Mouse (Mus musculus) myocyte (in vitro differentiated cells): ENCODE data around the gene C1qtnf5. TPM values are rescaled to one million over a fixed set of nuclear protein-coding genes. Genes with fewer than 3 reads are reported as not detected.

Source experiments
- H3K27me3 ChIP-seq: one replicate; pipeline ENCODE4 v1.6.1; 2011; ENCODE audit not compliant: control insufficient read depth, insufficient read depth, insufficient read length
- H3K36me3 ChIP-seq: one replicate; pipeline ENCODE4 v1.6.1; 2011; ENCODE audit not compliant: control insufficient read depth, insufficient read depth
- H3K4me2 ChIP-seq: one replicate; pipeline ENCODE4 v1.6.1; 2011; ENCODE audit warnings: low read depth, control low read depth
- H3K4me3 ChIP-seq: one replicate; pipeline ENCODE4 v1.5.1; 2011; ENCODE audit warnings: mild to moderate bottlenecking, control low read depth, moderate library complexity
- H3K79me2 ChIP-seq: one replicate; pipeline ENCODE4 v1.6.1; 2011; ENCODE audit not compliant: control insufficient read depth, insufficient read depth
- H3ac ChIP-seq: one replicate; pipeline ENCODE4 v1.6.1; 2011; ENCODE audit not compliant: control insufficient read depth, insufficient read length
- CEBPB ChIP-seq: IDR thresholded peaks from 2 replicates; pipeline ENCODE4 v1.6.1; 2011; ENCODE audit warnings: mild to moderate bottlenecking, moderate library complexity; ENCODE audit not compliant: poor library complexity, insufficient read depth, severe bottlenecking
- E2F4 ChIP-seq: IDR thresholded peaks from one replicate; pipeline ENCODE4 v1.6.1; 2011; ENCODE audit warnings: mild to moderate bottlenecking, control low read depth, moderate library complexity; ENCODE audit not compliant: insufficient read depth
- MAX ChIP-seq: IDR thresholded peaks from one replicate; pipeline ENCODE4 v1.6.1; 2011; ENCODE audit warnings: low read depth, mild to moderate bottlenecking, control low read depth
- MYOD1 ChIP-seq, 3 experiments: IDR thresholded peaks; one replicate each; pipeline ENCODE4 v1.6.1; 2011; ENCODE audit warnings: control low read depth in 2 of 3, low read depth in 2 of 3, mild to moderate bottlenecking in 2 of 3, moderate library complexity in 1 of 3; ENCODE audit not compliant: insufficient read length in 2 of 3, control insufficient read depth in 1 of 3
- MYOG ChIP-seq, 3 experiments: IDR thresholded peaks; one replicate each; pipeline ENCODE4 v1.6.1; 2011; ENCODE audit warnings: control low read depth in 2 of 3, low read depth in 2 of 3, mild to moderate bottlenecking in 2 of 3; ENCODE audit not compliant: insufficient read length in 2 of 3, control insufficient read depth in 1 of 3, insufficient read depth in 1 of 3
- POLR2A ChIP-seq: IDR thresholded peaks from one replicate; pipeline ENCODE4 v1.6.1; 2011; ENCODE audit warnings: low read depth, mild to moderate bottlenecking, control low read depth, moderate library complexity; ENCODE audit not compliant: insufficient read length
- POLR2AphosphoS2 ChIP-seq: IDR thresholded peaks from one replicate; pipeline ENCODE4 v1.6.1; 2011; ENCODE audit warnings: low read depth, control low read depth; ENCODE audit not compliant: insufficient read length
- REST ChIP-seq: IDR thresholded peaks from one replicate; pipeline ENCODE4 v1.6.1; 2011; ENCODE audit warnings: mild to moderate bottlenecking, control low read depth, moderate library complexity; ENCODE audit not compliant: insufficient read depth, insufficient read length
- SRF ChIP-seq: IDR thresholded peaks from one replicate; pipeline ENCODE4 v1.6.1; 2011; ENCODE audit warnings: low read depth; ENCODE audit not compliant: control insufficient read depth, insufficient read length
- TCF12 ChIP-seq: IDR thresholded peaks from one replicate; pipeline ENCODE4 v1.6.1; 2011; ENCODE audit warnings: mild to moderate bottlenecking, control low read depth; ENCODE audit not compliant: poor library complexity, insufficient read depth, severe bottlenecking
- TCF3 ChIP-seq: IDR thresholded peaks from one replicate; pipeline ENCODE4 v1.6.1; 2011; ENCODE audit warnings: low read depth, control low read depth; ENCODE audit not compliant: insufficient read length
- USF1 ChIP-seq: IDR thresholded peaks from one replicate; pipeline ENCODE4 v1.6.1; 2011; ENCODE audit warnings: low read depth, mild to moderate bottlenecking, control low read depth, moderate library complexity
- polyA plus RNA-seq: library from polyadenylated mRNA; unstranded; fragments of >200 nt; fragmentation: generic; extraction: Trizol; gene quantifications from one replicate; pipeline ENCODE4 v1.2.1, GENCODE M21; 2012; ENCODE audit warnings: missing spikeins

Gene C1qtnf5
- polyA plus RNA-seq, 1 experiment = 0.61 TPM

DNA sequence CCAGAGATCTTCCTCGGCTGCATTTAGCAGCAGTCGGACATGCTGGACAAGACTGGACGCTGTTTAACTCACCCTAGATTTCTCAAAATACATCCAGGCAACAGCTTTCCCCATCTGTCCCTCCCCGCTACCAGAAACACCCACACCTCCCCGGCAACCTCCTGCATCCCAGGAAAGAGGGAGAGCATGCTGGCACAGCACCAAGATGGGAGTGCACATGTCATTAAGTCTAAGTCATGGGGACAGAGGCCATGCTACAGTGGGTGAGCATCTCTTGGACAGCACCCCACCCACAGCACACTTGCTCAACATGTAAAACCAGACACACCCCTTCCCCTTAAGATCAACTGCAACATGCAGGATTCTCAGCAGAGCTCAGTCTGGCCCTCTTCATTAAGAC lies 26.1 kb upstream of the C1qtnf5 start:
- Histone ChIP-seq H3K79me2 (no peaks in the 10 kb centered on the region), H3K4me3 (no peak overlapping the region), H3K4me2 (peak overlapping the region; percentile 34), H3K27me3 (no peaks in the 10 kb centered on the region), H3K36me3 (no peaks in the 10 kb centered on the region), H3ac (no peak overlapping the region)
- TF ChIP-seq POLR2A (no peak), USF1 (no peak), SRF (no peak), CEBPB (no peak), MAX (no peak), REST (no peak), MYOG (IDR thresholded peaks at IDR 0.05; ENCODE audit: control insufficient read depth in 1 of 3, insufficient read depth in 1 of 3, insufficient read length in 2 of 3, low read depth in 2 of 3) (no peak), POLR2AphosphoS2 (no peak), TCF12 (no peak), E2F4 (no peak), TCF3 (no peak), MYOD1 (IDR thresholded peaks at IDR 0.05; ENCODE audit: control insufficient read depth in 1 of 3, insufficient read length in 2 of 3, low read depth in 2 of 3) (no peak)

DNA sequence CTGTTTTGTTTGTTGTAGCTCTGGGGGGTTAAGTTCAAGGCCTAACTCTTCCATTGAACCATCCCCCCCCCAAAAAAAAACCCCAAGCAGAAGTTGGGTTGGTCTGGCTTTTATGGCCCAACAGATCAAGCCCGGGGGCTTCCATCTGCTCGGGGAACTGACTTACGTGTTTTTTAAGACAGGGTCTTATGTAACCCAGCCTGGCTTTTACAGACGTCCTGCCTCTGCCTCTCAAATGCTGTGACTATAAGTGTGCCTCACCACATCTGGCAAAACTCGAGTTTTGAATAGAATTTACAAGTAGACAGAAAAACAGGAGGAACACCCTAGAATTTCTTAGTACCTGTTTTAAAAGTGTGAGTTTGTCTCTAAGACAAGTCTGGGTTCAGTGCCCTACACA lies 25.5 kb upstream of the C1qtnf5 start:
- Histone ChIP-seq H3K27me3 (no peaks in the 10 kb centered on the region), H3K79me2 (no peaks in the 10 kb centered on the region), H3K4me3 (no peak overlapping the region), H3K36me3 (no peaks in the 10 kb centered on the region), H3K4me2 (no peak overlapping the region), H3ac (no peak overlapping the region)
- TF ChIP-seq MYOG (IDR thresholded peaks at IDR 0.05; ENCODE audit: control insufficient read depth in 1 of 3, insufficient read depth in 1 of 3, insufficient read length in 2 of 3, low read depth in 2 of 3) (no peak), TCF3 (no peak), REST (no peak), POLR2A (no peak), POLR2AphosphoS2 (no peak), E2F4 (no peak), TCF12 (no peak), USF1 (no peak), SRF (no peak), CEBPB (no peak), MAX (no peak), MYOD1 (IDR thresholded peaks at IDR 0.05; ENCODE audit: control insufficient read depth in 1 of 3, insufficient read length in 2 of 3, low read depth in 2 of 3) (no peak)

DNA sequence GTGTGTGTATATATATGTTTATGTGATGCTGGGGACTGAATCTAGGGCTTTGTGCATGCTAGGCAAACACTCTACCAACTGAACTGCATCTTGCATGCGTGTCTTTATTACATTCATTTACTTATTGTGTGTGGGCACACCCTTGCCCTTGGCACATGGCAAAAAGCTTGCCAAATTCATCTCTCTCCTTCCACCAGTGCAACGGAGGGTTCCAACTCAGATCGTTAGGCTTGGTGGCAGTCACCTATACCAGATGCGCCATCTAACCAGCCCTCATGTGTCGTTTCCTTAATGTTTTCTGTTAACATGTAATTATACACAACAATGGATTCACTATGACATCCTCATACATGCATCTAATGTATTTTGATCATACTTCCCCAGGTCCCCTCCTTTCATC lies 24.8 kb upstream of the C1qtnf5 start:
- Histone ChIP-seq H3K4me2 (no peak overlapping the region), H3K36me3 (no peaks in the 10 kb centered on the region), H3K4me3 (no peak overlapping the region), H3K79me2 (no peaks in the 10 kb centered on the region), H3ac (no peak overlapping the region), H3K27me3 (no peaks in the 10 kb centered on the region)
- TF ChIP-seq USF1 (no peak), POLR2AphosphoS2 (no peak), REST (no peak)

DNA sequence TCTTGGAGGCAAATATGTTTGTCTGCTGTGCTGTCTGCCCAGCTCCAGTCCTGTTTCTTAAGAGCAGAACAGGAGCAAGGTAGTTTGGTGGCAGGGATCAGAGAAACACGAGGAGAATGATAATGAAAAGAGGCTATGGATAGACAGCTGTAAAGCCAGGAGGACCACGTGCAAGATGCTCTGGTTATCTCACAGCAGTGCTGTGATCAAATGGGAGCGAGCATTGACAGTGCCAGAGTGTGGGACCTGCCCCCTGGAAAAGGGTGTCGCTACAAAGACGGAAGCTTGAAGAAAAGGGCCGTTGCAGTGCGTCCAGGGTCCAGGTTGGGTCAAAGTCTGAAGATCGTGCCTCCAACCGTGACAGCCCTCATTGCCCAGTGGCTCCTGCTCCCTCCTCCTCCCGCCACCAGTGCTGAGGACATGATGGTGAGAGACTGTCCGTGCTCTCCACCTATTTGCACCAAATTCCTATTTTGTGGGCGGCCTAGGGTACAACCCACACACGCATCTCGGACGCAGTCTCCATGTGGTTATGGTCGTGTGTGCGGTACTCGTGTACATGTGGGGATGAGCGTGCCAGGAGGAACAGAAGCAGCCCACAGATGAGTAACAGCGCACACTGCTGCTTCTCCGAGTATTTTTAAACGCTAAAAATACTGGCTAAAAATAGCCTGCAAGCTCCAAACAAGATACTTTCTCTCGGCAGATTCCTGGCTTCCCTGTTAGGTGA lies 23.5 kb upstream of the C1qtnf5 start:
- Histone ChIP-seq H3K27me3 (no peaks in the 10 kb centered on the region), H3ac (no peak overlapping the region), H3K79me2 (no peaks in the 10 kb centered on the region), H3K36me3 (no peaks in the 10 kb centered on the region), H3K4me3 (peak overlapping the region; percentile 29), H3K4me2 (peak overlapping the region; percentile 95)
- no peak for TF ChIP-seq TCF12
- no peak for TF ChIP-seq CEBPB
- TF ChIP-seq POLR2A = no peak
- peak in 1 of 3 experiments; percentile 55 for TF ChIP-seq MYOD1 (IDR thresholded peaks at IDR 0.05; ENCODE audit: control insufficient read depth in 1 of 3, insufficient read length in 2 of 3, low read depth in 2 of 3)
- no peak for TF ChIP-seq POLR2AphosphoS2
- no peak for TF ChIP-seq MAX
- no peak for TF ChIP-seq SRF
- peak in 2 of 3 experiments; percentile 14 to 29 for TF ChIP-seq MYOG (IDR thresholded peaks at IDR 0.05; ENCODE audit: control insufficient read depth in 1 of 3, insufficient read depth in 1 of 3, insufficient read length in 2 of 3, low read depth in 2 of 3)

DNA sequence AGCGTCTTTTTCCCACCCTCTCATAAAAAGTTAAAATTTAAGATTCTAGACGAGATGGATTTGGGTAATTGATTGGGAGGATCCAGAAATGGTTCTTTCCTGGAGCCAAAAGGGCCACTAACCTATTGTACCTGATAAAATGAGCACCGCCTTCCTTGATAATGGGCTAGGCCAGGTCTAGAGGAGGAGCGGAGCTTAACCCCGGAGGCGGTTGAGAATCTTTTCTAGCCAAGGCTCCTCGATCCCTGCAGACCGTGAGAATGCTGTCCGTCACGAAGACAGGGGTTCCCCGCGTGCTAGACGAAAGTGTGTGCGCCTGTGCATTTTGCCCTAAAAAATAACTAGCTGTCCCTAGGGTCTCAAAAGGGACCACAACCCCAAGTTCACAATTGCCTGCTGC lies 22.8 kb upstream of the C1qtnf5 start:
- Histone ChIP-seq H3K79me2 (no peaks in the 10 kb centered on the region), H3K27me3 (no peaks in the 10 kb centered on the region), H3K36me3 (no peaks in the 10 kb centered on the region), H3K4me2 (peak overlapping the region; percentile 95), H3ac (peak overlapping the region; percentile 37), H3K4me3 (peak overlapping the region; percentile 29)
- TF ChIP-seq MAX = no peak
- TF ChIP-seq TCF3 = no peak
- TF ChIP-seq SRF = no peak
- TF ChIP-seq POLR2A = no peak
- TF ChIP-seq MYOD1 (IDR thresholded peaks at IDR 0.05; ENCODE audit: control insufficient read depth in 1 of 3, insufficient read length in 2 of 3, low read depth in 2 of 3) = no peak
- TF ChIP-seq E2F4 = no peak
- TF ChIP-seq TCF12 = no peak
- TF ChIP-seq USF1 = no peak
- no peak for TF ChIP-seq REST
- TF ChIP-seq MYOG (IDR thresholded peaks at IDR 0.05; ENCODE audit: control insufficient read depth in 1 of 3, insufficient read depth in 1 of 3, insufficient read length in 2 of 3, low read depth in 2 of 3) = no peak
